Mouse (Mus musculus): ENCODE results near the gene Hmga1.
A peak's percentile ranks its signal among the peaks of the same experiment; 100 is the strongest.

The Hmga1 gene

GRCm38 (mm10) chr17:27586661-27587060 lies 30.4 kb downstream of the Hmga1 start:
- DNase-seq (ENCODE audit: low spot score in 2 of 2), result no peak

GRCm38 (mm10) chr17:27587252-27587651 lies 31.0 kb downstream of the Hmga1 start:
- peak in 1 of 2 experiments; percentile 64 for DNase-seq (ENCODE audit: low spot score in 2 of 2)

- DNase-seq (ENCODE audit: low spot score in 2 of 2), result no peak
These were observed 31.9 kb downstream of the Hmga1 start for GRCm38 (mm10) chr17:27588231-27588630.

DNA sequence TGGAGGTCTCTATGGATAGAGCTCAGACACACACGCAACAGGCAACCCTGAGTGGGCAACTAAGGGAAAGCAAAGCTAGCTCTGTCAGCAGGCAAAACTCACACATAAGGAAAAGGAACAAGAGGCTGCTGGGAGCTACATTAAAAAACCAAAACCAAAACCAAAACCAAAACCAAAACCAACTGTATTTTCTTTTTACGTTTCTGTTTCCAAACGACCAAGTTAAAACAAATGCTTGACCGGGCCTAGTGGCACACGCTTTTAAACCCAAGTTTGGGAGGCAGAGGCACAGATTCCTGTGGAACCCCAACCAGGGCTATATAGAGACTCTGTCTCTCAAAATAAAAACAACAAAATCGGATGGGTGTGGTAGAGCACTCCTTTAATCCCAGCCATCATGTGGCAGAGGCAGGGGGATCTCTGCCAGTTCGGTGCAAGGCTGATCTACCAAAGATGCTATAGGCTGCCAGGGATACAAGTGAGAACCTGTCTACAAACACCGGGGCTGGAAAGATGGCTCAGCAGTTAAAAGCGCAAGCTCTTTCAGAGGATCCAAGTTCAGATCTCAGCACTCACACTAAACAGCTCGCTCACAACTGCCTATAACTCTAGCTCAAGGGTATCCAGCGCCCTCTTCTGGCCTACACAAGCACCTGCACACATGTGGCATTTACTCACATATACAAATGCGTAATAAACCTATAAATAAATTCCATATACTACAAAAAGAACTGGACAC lies 35.7 kb downstream of the Hmga1 start:
- no peak for DNase-seq (ENCODE audit: low spot score in 2 of 2)

GRCm38 (mm10) chr17:27592565-27592910 lies 36.2 kb downstream of the Hmga1 start:
- no peak for DNase-seq (ENCODE audit: low spot score in 2 of 2)

DNA sequence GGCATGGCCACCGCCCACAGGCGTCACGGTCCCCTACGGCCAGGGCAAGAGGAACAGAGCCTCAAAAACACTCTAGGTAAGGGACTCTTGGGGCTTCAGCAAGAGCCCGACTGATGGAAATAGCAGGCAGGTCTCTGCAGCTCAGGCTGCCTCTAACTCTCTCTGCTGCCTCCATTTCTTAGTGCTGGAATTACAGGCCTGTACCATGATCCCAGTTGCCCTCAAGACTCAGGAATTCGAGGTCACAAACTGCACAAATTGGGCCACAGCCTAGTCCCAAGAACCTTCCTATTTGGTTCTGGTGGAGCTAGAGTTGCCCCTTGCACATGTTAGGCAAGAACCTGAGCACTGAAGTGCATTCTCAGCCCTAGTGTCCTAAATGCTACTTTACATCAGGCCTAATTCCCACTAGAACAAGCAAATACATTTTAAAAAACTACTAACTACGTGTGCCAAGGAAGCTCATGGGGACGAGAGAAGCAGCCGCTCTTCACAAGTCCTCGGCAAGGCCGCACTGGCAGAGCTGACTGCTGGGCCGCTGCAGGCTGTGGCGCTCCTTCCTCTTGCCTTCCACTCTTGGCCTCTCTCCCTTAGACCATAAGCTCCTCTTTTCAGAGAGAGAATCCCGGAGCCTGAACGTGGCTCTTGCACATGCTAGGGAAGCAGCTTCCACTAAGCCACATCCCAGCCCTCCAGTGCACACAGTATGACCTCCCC lies 39.5 kb downstream of the Hmga1 start:
- DNase-seq (ENCODE audit: low spot score in 2 of 2), result no peak

GRCm38 (mm10) chr17:27596376-27597190 lies 40.3 kb downstream of the Hmga1 start:
- DNase-seq (ENCODE audit: low spot score in 2 of 2), result no peak

DNA sequence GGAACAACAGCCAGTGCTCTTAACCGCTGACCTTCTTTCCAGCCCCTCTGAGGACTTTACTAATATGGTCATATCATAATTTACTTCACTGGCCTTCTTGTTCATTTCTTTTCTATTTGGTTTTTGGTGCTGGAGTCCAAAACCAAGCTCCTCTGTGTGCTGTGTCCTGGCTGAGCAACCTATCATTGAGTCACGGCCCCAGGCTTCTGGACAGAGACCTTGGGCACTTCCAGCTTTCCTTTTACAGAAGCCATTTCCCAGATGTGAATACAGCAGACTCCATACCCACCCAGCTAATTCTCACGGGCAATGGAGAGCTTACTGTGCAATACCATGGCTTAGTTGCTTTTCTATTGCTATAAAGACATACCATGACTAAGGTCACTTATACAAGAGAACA lies 44.0 kb downstream of the Hmga1 start:
- no peak for DNase-seq (ENCODE audit: low spot score in 2 of 2)

- DNase-seq (ENCODE audit: low spot score in 2 of 2), result no peak
These were observed 44.6 kb downstream of the Hmga1 start for GRCm38 (mm10) chr17:27600869-27601268.

GRCm38 (mm10) chr17:27603036-27603435 lies 46.7 kb downstream of the Hmga1 start:
- DNase-seq (ENCODE audit: low spot score in 2 of 2), result no peak

DNA sequence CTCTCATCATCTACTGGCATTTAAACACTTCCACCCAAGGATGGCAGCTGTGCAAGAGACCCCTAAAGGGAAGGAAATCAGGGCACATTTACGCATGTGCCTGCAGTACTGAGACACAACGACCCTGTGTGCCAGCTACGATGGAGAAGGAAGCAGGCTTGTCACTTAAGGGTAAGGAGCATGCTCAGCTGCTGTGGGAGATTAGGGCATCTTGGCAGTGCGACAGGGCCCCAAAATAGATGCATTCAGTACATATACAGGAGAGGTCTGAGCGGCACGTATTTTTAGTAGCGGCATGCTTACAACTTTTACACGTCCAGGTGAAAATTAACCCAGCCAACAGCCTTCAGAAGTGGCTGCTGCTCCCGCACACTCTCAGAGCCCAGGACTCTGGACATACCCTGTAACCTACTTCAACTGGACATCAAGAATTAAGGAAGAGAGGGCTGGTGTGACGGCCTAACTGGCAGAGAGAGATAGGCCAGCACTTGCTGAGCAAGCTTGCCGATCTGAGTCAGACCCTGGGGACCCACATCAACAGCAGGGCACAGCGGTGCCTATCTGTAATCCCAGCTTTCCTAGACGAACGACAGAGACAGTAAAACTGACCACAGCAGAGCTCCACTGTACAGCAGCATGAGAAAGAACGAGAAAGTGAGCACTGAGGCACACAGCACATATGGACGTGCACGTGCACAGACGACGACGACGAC lies 47.4 kb downstream of the Hmga1 start:
- no peak for DNase-seq (ENCODE audit: low spot score in 2 of 2)

DNA sequence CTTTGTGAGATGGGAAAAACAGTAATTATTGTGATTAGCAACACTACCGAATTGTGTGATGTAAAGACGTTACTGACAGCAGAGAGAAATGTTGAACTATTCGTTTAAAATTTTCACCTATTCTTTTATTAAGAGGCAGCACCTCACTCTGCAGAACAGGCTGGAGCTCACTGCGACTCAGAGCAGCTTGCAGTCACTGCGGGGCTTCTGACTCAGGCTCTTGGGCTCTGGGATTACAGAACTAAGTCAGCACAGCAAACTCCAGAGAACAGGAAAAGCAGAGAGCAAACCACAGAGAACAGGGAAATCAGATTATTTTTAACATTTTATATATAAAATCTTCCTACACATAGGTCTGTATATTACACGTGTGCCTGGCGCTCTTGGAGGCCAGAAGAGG lies 53.3 kb downstream of the Hmga1 start:
- no peak for DNase-seq (ENCODE audit: low spot score in 2 of 2)

GRCm38 (mm10) chr17:27610679-27611518 lies 54.6 kb downstream of the Hmga1 start:
- peak; percentile 67 to 84 for DNase-seq (ENCODE audit: low spot score in 2 of 2)

DNA sequence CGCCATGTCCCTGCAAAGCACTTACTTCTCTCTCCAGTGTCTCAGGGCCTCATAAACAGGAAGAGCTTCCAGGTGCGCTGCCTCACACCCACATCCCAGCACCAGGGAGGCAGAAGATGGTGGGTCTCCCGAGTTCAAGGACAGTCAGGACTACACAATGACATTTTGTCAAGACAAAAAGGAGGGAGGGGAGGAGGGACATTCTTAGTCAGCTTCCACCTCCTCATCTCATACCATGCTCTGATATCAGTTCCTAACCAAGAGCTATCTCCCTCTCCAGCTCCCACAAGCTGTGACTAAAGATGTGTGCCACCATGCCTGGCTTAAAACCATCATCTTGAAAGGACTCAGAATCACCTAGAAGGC lies 55.2 kb downstream of the Hmga1 start:
- no peak for DNase-seq (ENCODE audit: low spot score in 2 of 2)

- DNase-seq (ENCODE audit: low spot score in 2 of 2), result no peak
These were observed 55.7 kb downstream of the Hmga1 start for GRCm38 (mm10) chr17:27611994-27612393.

DNA sequence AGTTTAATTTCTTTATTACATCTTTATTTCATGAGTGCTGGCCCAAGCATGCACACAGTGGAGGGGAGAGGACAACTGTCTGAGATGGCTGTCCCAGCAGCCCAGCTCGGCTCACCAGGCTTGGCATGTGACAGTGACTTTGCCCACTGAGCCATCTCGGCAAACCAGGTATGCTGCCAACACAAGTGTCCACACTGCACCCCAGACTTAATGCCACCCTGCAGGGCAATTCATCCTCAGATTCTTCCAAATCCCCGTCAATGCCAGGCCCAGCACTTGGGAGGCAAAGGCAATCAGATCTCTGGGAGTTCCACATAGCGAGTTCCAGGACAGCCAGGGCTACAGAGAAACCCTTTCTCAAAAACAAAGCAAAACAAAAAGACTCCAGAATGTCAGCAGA lies 56.7 kb downstream of the Hmga1 start:
- no peak for DNase-seq (ENCODE audit: low spot score in 2 of 2)

Measured in left cerebral cortex, adult 9 months (tissue).